Mouse (Mus musculus) lung, adult 2 months (tissue): Measurements from ENCODE around the gene Lrrc55.

Experiments used
- CTCF ChIP-seq: fragments of 200-500 bp; IDR thresholded peaks from 2 replicates; pipeline ENCODE4 v1.5.1; 2011; ENCODE audit warnings: mild to moderate bottlenecking, low read length, control low read depth; ENCODE audit not compliant: insufficient read depth
- POLR2A ChIP-seq: fragments of 200-500 bp; IDR thresholded peaks from 2 replicates; pipeline ENCODE4 v1.6.1; 2011; ENCODE audit warnings: low read depth, mild to moderate bottlenecking, control low read depth, low read length, borderline replicate concordance; ENCODE audit errors: extremely low read depth

- TF ChIP-seq POLR2A (peak; percentile 8; the same call in 1 of the 2 replicates), CTCF (no peak)
Measured at GRCm38 (mm10) chr2:85129496-85129971, 67.5 kb downstream of the Lrrc55 start.
